Mouse (Mus musculus): ENCODE measurements around the gene Mrgpra1.
"Not testable (repeated sequence)": the region's sequence is repeated elsewhere in the genome, so short reads cannot be mapped to it uniquely, and the experiment has no call there.

Gene Mrgpra1

GRCm38 (mm10) chr7:47354140-47354539, at the start of gene Mrgpra1:
TSS of gene Mrgpra1 (minus strand) at chr7:47354240.
- no peak for DNase-seq

- DNase-seq: no peak
These were observed 47.1 kb upstream of the Mrgpra1 start for GRCm38 (mm10) chr7:47401125-47401524.

- DNase-seq: no peak
These were observed 5.6 kb downstream of the Mrgpra1 start for GRCm38 (mm10) chr7:47348421-47348820.

- no peak for DNase-seq
These were observed 8.0 kb downstream of the Mrgpra1 start for GRCm38 (mm10) chr7:47345905-47346478.

GRCm38 (mm10) chr7:47341887-47342286, 12.2 kb downstream of the Mrgpra1 start:
- not testable (repeated sequence) for DNase-seq

GRCm38 (mm10) chr7:47341389-47341788, 12.7 kb downstream of the Mrgpra1 start:
- not testable (repeated sequence) for DNase-seq

- DNase-seq: no peak
These were observed 35.7 kb downstream of the Mrgpra1 start for GRCm38 (mm10) chr7:47318299-47318698.

- no peak for DNase-seq
These were observed 41.8 kb downstream of the Mrgpra1 start for GRCm38 (mm10) chr7:47312289-47312688.

- DNase-seq: no peak
These were observed 44.2 kb downstream of the Mrgpra1 start for GRCm38 (mm10) chr7:47309855-47310254.

- DNase-seq: not testable (repeated sequence)
These were observed 49.4 kb downstream of the Mrgpra1 start for GRCm38 (mm10) chr7:47304661-47305060.

- DNase-seq: not testable (repeated sequence)
These were observed 54.4 kb downstream of the Mrgpra1 start for GRCm38 (mm10) chr7:47299612-47300011.

Measured in thymus, adult 18-20 months (tissue).